Mouse (Mus musculus) testis, adult 2 months (tissue): ENCODE measurements at regions not wholly inside any gene's neighbourhood (a gene's known extent, or its start where the extent isn't known, plus 50 kb on each side); places are given as distances from the start of the nearest gene placed in this dataset.

Experiments used
- H3K27ac ChIP-seq: fragments of 200-500 bp; 2 replicates; pipeline ENCODE4 v1.5.1; 2012; ENCODE audit warnings: low read depth, low read length; ENCODE audit not compliant: control insufficient read depth, insufficient read depth
- H3K27me3 ChIP-seq: fragments of 200-500 bp; 2 replicates; pipeline ENCODE4 v1.6.1; 2012; ENCODE audit warnings: mild to moderate bottlenecking, low read length, moderate library complexity; ENCODE audit not compliant: control insufficient read depth, insufficient read depth
- H3K36me3 ChIP-seq: fragments of 200-500 bp; 2 replicates; pipeline ENCODE4 v1.6.1; 2012; ENCODE audit warnings: mild to moderate bottlenecking, low read length; ENCODE audit not compliant: control insufficient read depth, insufficient read depth
- H3K4me1 ChIP-seq: fragments of 200-500 bp; 2 replicates; pipeline ENCODE4 v1.6.1; 2012; ENCODE audit warnings: low read length; ENCODE audit not compliant: control insufficient read depth, insufficient read depth
- H3K4me3 ChIP-seq: fragments of 200-500 bp; 2 replicates; pipeline ENCODE4 v1.5.1; 2012; ENCODE audit warnings: low read depth, mild to moderate bottlenecking, low read length, moderate library complexity, mixed read lengths; ENCODE audit not compliant: control insufficient read depth
- CTCF ChIP-seq: fragments of 200-500 bp; IDR thresholded peaks from 2 replicates; pipeline ENCODE4 v1.5.1; 2012; ENCODE audit warnings: low read depth, mild to moderate bottlenecking, inconsistent platforms, low read length, moderate library complexity; ENCODE audit not compliant: control insufficient read depth, insufficient read depth, insufficient replicate concordance
- POLR2A ChIP-seq: fragments of 200-500 bp; IDR thresholded peaks from 2 replicates; pipeline ENCODE4 v1.6.1; 2012; ENCODE audit warnings: low read depth, mild to moderate bottlenecking, inconsistent platforms, low read length, moderate library complexity; ENCODE audit not compliant: control insufficient read depth

DNA sequence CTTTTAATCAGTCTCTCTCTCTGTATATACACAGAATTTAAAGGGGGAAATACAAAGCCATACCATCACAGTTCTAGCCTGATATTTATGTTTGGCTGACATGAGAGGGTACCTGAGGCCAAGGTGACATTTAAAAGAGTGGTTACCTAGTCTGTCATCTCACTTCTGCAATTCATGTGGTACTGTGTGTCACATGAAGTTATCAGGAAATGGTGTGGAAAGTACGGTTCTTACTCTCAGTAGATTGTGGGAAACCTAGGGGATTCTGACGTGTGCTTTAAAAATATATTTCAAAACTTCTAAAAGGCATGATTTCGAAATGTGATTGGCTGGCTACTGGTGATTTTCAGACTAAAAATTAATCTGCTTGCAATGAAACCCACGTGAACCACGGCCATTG lies 673.1 kb upstream of the Marcks start:
- Histone ChIP-seq H3K4me3 (no peak overlapping the region), H3K4me1 (no peaks in the 10 kb centered on the region), H3K27me3 (no peaks in the 10 kb centered on the region), H3K36me3 (no peaks in the 10 kb centered on the region), H3K27ac (no peak overlapping the region)
- no peak for TF ChIP-seq POLR2A

DNA sequence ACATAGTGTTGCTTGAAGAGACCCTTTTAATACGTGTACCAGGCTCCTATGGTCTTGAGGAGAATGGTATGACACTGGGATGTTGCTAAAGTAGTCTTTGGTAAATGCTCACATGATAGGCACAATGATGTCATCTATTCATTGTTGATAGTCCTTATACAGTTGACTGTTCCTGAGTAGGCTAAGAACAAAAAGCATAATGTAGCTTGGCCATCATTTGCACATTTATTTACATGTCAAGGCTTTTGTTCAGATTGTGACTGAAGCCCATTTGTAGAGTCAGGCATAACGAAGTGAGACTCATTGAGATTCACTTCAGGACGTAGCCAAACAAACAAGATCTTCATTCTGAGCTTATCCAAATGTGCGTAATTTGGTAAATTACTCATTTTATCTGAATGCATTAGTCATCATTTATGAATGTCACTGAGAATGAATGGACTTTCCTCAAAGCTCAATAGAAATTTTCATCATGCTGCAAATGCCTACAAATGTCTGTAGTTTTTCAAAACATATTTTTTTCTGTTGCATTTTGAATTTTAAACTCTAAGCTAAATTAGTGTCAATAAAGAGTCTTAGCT lies 664.6 kb upstream of the Marcks start:
- Histone ChIP-seq H3K27me3 (no peaks in the 10 kb centered on the region), H3K36me3 (no peaks in the 10 kb centered on the region), H3K27ac (no peak overlapping the region), H3K4me3 (no peak overlapping the region), H3K4me1 (no peaks in the 10 kb centered on the region)
- TF ChIP-seq POLR2A (no peak), CTCF (no peak)

DNA sequence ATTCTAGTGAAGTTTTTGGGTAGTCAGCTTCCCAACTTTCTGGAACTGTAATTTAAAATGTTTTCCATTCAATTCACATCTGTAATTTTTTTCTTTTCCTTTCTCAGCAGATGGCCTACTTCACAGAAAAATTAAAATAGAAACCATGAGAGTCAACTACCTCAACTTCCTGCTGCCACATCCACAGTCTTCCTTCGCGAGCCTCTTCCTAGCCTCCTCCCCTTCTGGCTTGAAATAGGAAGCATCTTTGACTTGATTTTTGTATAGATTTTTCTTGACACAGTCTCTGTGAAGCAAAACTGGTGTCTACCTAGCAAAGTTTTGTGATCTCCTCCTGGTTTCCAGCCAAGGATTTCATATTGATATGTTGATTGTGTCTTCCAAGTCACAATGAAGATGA lies 660.7 kb upstream of the Marcks start:
- Histone ChIP-seq H3K27me3 (no peaks in the 10 kb centered on the region), H3K4me3 (no peak overlapping the region), H3K27ac (no peak overlapping the region), H3K36me3 (no peaks in the 10 kb centered on the region), H3K4me1 (no peaks in the 10 kb centered on the region)
- TF ChIP-seq CTCF, result no peak
- no peak for TF ChIP-seq POLR2A

DNA sequence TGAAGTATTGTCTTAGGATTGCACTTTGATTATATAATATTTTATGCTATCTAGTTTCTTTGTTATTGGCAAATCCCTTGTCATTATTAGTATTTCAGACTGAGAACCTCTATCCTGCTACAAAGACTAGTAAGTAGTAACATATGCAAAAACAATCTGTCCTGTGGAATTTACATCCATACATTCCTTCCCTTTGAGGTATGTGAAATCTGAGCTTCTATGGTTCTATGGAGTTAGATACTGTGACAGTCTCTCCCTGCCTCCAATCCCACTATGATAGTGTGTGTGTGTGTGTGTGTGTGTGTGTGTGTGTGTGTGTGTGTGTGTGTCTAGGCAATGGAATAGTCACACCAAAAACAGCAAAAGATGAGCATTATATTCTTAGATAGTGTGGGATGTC lies 659.6 kb upstream of the Marcks start:
- Histone ChIP-seq H3K27me3 (no peaks in the 10 kb centered on the region), H3K36me3 (no peaks in the 10 kb centered on the region), H3K4me1 (no peaks in the 10 kb centered on the region), H3K4me3 (no peak overlapping the region), H3K27ac (no peak overlapping the region)
- TF ChIP-seq CTCF (no peak), POLR2A (no peak)

DNA sequence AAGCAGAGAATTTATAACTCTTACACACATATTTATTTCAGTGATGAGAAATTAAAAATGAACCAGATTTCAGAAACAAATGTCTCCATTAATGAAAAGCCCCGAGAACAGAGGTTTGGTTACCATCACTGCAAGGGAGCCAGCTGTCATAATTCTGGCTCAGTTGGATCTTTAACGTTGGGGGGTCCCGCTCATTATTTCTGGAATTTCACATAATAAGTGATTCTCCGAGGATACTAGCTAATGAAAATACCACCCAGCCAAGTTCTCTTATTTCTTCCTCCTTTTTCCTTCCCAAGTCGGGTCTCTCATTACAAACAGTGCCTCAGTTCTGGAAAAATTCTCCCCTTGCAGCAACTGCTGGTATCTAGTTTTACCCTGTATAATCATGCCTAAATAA lies 659.0 kb upstream of the Marcks start:
- no peaks in the 10 kb centered on the region for H3K27me3 ChIP-seq
- H3K4me1 ChIP-seq, result no peaks in the 10 kb centered on the region
- H3K4me3 ChIP-seq, result no peak overlapping the region
- no peak overlapping the region for H3K27ac ChIP-seq
- no peaks in the 10 kb centered on the region for H3K36me3 ChIP-seq
- no peak for TF ChIP-seq POLR2A
- no peak for TF ChIP-seq CTCF

DNA sequence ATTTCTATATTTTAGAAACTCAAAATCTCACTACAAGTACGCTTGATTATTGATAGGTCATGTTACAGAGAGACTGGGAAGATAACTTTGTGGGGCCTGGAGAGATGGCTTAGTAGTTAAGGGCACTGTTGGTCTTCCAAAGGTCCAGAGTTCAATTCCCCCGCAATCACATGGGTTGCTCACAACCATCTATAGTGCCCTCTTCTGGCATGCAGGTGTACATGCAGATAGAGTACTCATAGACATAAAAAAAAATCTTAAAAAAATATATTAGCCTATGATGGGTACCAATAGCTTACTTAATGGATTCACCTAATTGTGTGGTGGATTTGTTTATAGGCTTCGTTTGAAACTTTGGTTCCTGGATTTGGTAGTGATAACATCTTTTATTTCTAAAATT lies 654.2 kb upstream of the Marcks start:
- no peak overlapping the region for H3K27ac ChIP-seq
- H3K4me3 ChIP-seq, result no peak overlapping the region
- no peak for TF ChIP-seq POLR2A
- no peak for TF ChIP-seq CTCF
- H3K4me1 ChIP-seq, result no peaks in the 10 kb centered on the region
- no peaks in the 10 kb centered on the region for H3K36me3 ChIP-seq
- H3K27me3 ChIP-seq, result no peaks in the 10 kb centered on the region

DNA sequence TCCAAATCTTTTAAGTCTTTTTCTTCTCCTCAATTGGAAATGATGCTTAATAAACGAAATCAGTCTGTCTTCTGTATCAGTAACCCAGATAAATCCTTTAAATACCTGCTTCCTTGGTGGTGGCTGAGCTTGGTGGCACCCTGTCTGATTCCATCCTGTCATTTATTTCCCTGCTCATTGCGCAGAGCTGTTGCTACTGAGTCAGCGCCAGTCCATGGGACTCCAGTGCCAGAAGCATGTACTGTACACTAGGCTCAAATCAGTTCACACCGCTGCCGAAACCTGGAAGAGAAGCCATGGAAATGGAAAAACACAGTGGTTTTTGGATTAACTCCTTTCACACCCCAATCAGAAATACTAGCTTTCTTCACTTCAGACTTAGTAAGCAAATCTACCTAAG lies 649.3 kb upstream of the Marcks start:
- no peak overlapping the region for H3K27ac ChIP-seq
- no peak overlapping the region for H3K4me3 ChIP-seq
- no peaks in the 10 kb centered on the region for H3K4me1 ChIP-seq
- no peaks in the 10 kb centered on the region for H3K36me3 ChIP-seq
- TF ChIP-seq POLR2A (no peak), CTCF (no peak)
- H3K27me3 ChIP-seq, result no peaks in the 10 kb centered on the region
